Mouse (Mus musculus): Measurements from ENCODE around the gene Tmem126a. TPM values are rescaled to one million over a fixed set of nuclear protein-coding genes. Genes with fewer than 3 reads are reported as not detected.

Gene Tmem126a
- total and polyA plus RNA-seq, 2 experiments from 2014 or later: 41.2 to 137 TPM

- 89% methylated on average over 5 of the region's 5 CpGs for WGBS
These were observed 4.4 kb upstream of the Tmem126a start for GRCm38 (mm10) chr7:90461441-90461840.

GRCm38 (mm10) chr7:90460930-90461329 is 3.9 kb upstream of the Tmem126a start:
- Histone ChIP-seq H3K36me3 (ENCODE audit: insufficient read depth, low read length) (no peaks in the 10 kb centered on the region), H3K4me1 (ENCODE audit: insufficient read depth, low read length) (no peaks in the 10 kb centered on the region), H3K27ac (ENCODE audit: low read depth, low read length) (no peak overlapping the region), H3K4me3 (ENCODE audit: low read depth, low read length) (no peak overlapping the region), H3K9ac (replicated peaks; ENCODE audit: low read length, poor library complexity, severe bottlenecking) (no peak overlapping the region), H3K4me2 (ENCODE audit: low read depth, low read length, poor library complexity, severe bottlenecking) (no peak overlapping the region), H3K9me3 (ENCODE audit: low read length) (no peaks in the 10 kb centered on the region), H3K27me3 (ENCODE audit: insufficient read depth, low read length) (no peaks in the 10 kb centered on the region)
- TF ChIP-seq CTCF (IDR thresholded peaks at IDR 0.05): peak; percentile 37; the same call in 1 of the 2 replicates
- no peak for ATAC-seq (ENCODE audit: low FRiP score)
- no peak for DNase-seq (ENCODE audit: low spot score)
- WGBS: 18% methylated on average over 14 of the region's 14 CpGs

More at GRCm38 (mm10) chr7:90461441-90461840, 4.4 kb upstream of the Tmem126a start:
- no peak overlapping the region for H3K27ac ChIP-seq (ENCODE audit: low read depth, low read length)
- no peak overlapping the region for H3K9ac ChIP-seq (replicated peaks; ENCODE audit: low read length, poor library complexity, severe bottlenecking)
- no peaks in the 10 kb centered on the region for H3K9me3 ChIP-seq (ENCODE audit: low read length)
- H3K36me3 ChIP-seq (ENCODE audit: insufficient read depth, low read length): no peaks in the 10 kb centered on the region
- ATAC-seq (ENCODE audit: low FRiP score): no peak
- no peak overlapping the region for H3K4me3 ChIP-seq (ENCODE audit: low read depth, low read length)
- no peaks in the 10 kb centered on the region for H3K27me3 ChIP-seq (ENCODE audit: insufficient read depth, low read length)
- no peaks in the 10 kb centered on the region for H3K4me1 ChIP-seq (ENCODE audit: insufficient read depth, low read length)
- no peak overlapping the region for H3K4me2 ChIP-seq (ENCODE audit: low read depth, low read length, poor library complexity, severe bottlenecking)
- no peak for DNase-seq (ENCODE audit: low spot score)
- TF ChIP-seq CTCF (IDR thresholded peaks at IDR 0.05): no peak

- Histone ChIP-seq H3K9ac (replicated peaks; ENCODE audit: low read length, poor library complexity, severe bottlenecking) (no peak overlapping the region), H3K4me1 (ENCODE audit: insufficient read depth, low read length) (no peaks in the 10 kb centered on the region), H3K27me3 (ENCODE audit: insufficient read depth, low read length) (no peaks in the 10 kb centered on the region), H3K4me2 (ENCODE audit: low read depth, low read length, poor library complexity, severe bottlenecking) (no peak overlapping the region), H3K27ac (ENCODE audit: low read depth, low read length) (no peak overlapping the region), H3K4me3 (ENCODE audit: low read depth, low read length) (no peak overlapping the region), H3K36me3 (ENCODE audit: insufficient read depth, low read length) (no peaks in the 10 kb centered on the region), H3K9me3 (ENCODE audit: low read length) (no peaks in the 10 kb centered on the region)
- 62% methylated on average over 10 of the region's 10 CpGs for WGBS
- ATAC-seq (ENCODE audit: low FRiP score) (no peak), DNase-seq (ENCODE audit: low spot score) (no peak)
- TF ChIP-seq CTCF (IDR thresholded peaks at IDR 0.05): no peak
These were observed 3.3 kb upstream of the Tmem126a start for GRCm38 (mm10) chr7:90460330-90460729.

GRCm38 (mm10) chr7:90457517-90457916 is 488 bp upstream of the Tmem126a start:
- Histone ChIP-seq H3K27me3 (ENCODE audit: insufficient read depth, low read length) (no peaks in the 10 kb centered on the region), H3K9me3 (ENCODE audit: low read length) (no peaks in the 10 kb centered on the region), H3K27ac (ENCODE audit: low read depth, low read length) (peak overlapping the region; percentile 88), H3K4me1 (ENCODE audit: insufficient read depth, low read length) (no peaks in the 10 kb centered on the region), H3K4me3 (ENCODE audit: low read depth, low read length) (peak overlapping the region; percentile 71), H3K9ac (replicated peaks; ENCODE audit: low read length, poor library complexity, severe bottlenecking) (peak overlapping the region; percentile 78), H3K36me3 (ENCODE audit: insufficient read depth, low read length) (peaks cover 9% of the 10 kb centered on the region; the same call in 1 of the 2 replicates), H3K4me2 (ENCODE audit: low read depth, low read length, poor library complexity, severe bottlenecking) (peak overlapping the region; percentile 61)
- ATAC-seq (ENCODE audit: low FRiP score): peak; percentile 72
- peak; percentile 53 for TF ChIP-seq CTCF (IDR thresholded peaks at IDR 0.05)
- DNase-seq (ENCODE audit: low spot score): peak; percentile 69
- 5% methylated on average over 10 of the region's 10 CpGs for WGBS

GRCm38 (mm10) chr7:90456149-90456844 is 732 bp downstream of the Tmem126a start:
- no peaks in the 10 kb centered on the region for H3K4me1 ChIP-seq (ENCODE audit: insufficient read depth, low read length)
- ATAC-seq (ENCODE audit: low FRiP score) (no peak), DNase-seq (ENCODE audit: low spot score) (no peak)
- 40% methylated on average over 7 of the region's 7 CpGs for WGBS
- H3K27me3 ChIP-seq (ENCODE audit: insufficient read depth, low read length): no peaks in the 10 kb centered on the region
- H3K36me3 ChIP-seq (ENCODE audit: insufficient read depth, low read length): peaks cover 16% of the 10 kb centered on the region
- H3K9me3 ChIP-seq (ENCODE audit: low read length): no peaks in the 10 kb centered on the region
- peak overlapping the region; percentile 61 for H3K4me2 ChIP-seq (ENCODE audit: low read depth, low read length, poor library complexity, severe bottlenecking)
- peak overlapping the region; percentile 71 for H3K4me3 ChIP-seq (ENCODE audit: low read depth, low read length)
- peak overlapping the region; percentile 88; the same call in 1 of the 2 replicates for H3K27ac ChIP-seq (ENCODE audit: low read depth, low read length)
- no peak for TF ChIP-seq CTCF (IDR thresholded peaks at IDR 0.05)
- peak overlapping the region; percentile 78 for H3K9ac ChIP-seq (replicated peaks; ENCODE audit: low read length, poor library complexity, severe bottlenecking)

GRCm38 (mm10) chr7:90444206-90444605 is 12.8 kb downstream of the Tmem126a start:
- ATAC-seq (ENCODE audit: low FRiP score) (no peak), DNase-seq (ENCODE audit: low spot score) (no peak)
- no peak for TF ChIP-seq CTCF (IDR thresholded peaks at IDR 0.05)
- peak overlapping the region; percentile 98; the same call in 1 of the 2 replicates for H3K27ac ChIP-seq (ENCODE audit: low read depth, low read length)
- H3K27me3 ChIP-seq (ENCODE audit: insufficient read depth, low read length): no peaks in the 10 kb centered on the region
- 0% methylated on average over 6 of the region's 6 CpGs for WGBS
- H3K4me3 ChIP-seq (ENCODE audit: low read depth, low read length): peak overlapping the region; percentile 99
- peak overlapping the region; percentile 99 for H3K9ac ChIP-seq (replicated peaks; ENCODE audit: low read length, poor library complexity, severe bottlenecking)
- H3K9me3 ChIP-seq (ENCODE audit: low read length): no peaks in the 10 kb centered on the region
- H3K4me2 ChIP-seq (ENCODE audit: low read depth, low read length, poor library complexity, severe bottlenecking): peak overlapping the region; percentile 79
- H3K36me3 ChIP-seq (ENCODE audit: insufficient read depth, low read length): no peaks in the 10 kb centered on the region
- H3K4me1 ChIP-seq (ENCODE audit: insufficient read depth, low read length): no peaks in the 10 kb centered on the region
